Mouse (Mus musculus) C2C12 (cell line): ENCODE results near the gene Plppr2.

Source experiments
- CEBPB ChIP-seq: IDR thresholded peaks from one replicate; pipeline ENCODE4 v1.6.1; 2011; ENCODE audit warnings: low read depth, mild to moderate bottlenecking, control low read depth, moderate library complexity
- CTCF ChIP-seq: IDR thresholded peaks from one replicate; pipeline ENCODE4 v1.5.1; 2011; ENCODE audit not compliant: control insufficient read depth, insufficient read depth, insufficient read length
- MAX ChIP-seq: IDR thresholded peaks from one replicate; pipeline ENCODE4 v1.6.1; 2011; ENCODE audit warnings: mild to moderate bottlenecking, control low read depth
- MYOD1 ChIP-seq: IDR thresholded peaks from one replicate; pipeline ENCODE4 v1.6.1; 2011; ENCODE audit warnings: low read depth; ENCODE audit not compliant: control insufficient read depth, insufficient read length
- USF1 ChIP-seq: IDR thresholded peaks from one replicate; pipeline ENCODE4 v1.6.1; 2011; ENCODE audit warnings: low read depth, mild to moderate bottlenecking, control low read depth, moderate library complexity

DNA sequence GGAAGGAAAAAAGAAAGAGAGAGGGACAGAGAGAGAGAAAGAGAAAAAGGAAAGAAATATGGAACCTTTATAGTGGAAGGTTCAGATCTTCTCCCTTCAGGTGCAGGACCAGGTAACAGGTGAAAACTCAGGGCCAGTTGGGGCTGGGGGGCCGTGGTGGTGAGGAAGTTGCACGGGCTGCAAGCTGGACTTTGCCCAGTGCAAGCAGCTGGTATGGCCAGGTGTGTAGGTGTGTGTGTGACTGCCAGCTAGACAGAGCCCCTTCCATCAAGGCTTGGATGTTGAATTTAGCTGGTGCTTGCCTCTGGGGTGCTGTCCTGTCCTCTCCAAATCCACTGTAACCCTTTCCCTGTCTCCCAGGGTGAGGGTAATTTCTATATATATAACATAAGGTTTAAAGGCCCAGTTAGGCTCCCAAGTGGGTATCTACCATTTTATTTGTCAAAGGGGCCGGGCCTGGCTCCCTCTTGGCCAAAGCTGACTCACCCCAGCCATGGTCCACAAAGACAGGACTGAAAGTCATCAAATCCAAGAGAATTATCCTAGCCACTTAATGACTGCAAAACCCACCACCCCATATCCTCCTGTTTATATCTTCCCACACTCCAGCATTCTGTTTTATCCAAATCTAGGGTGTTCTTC, 19.9 kb upstream of the Plppr2 start:
- TF ChIP-seq CTCF: no peak
- no peak for TF ChIP-seq USF1
- no peak for TF ChIP-seq MAX
- TF ChIP-seq CEBPB: no peak
- no peak for TF ChIP-seq MYOD1
